Mouse (Mus musculus) ovary, postnatal 36 days (tissue): ENCODE data around the gene Prss50.

Experiments
- DNase-seq: peaks from one replicate; pipeline ENCODE4 v3.0.0; 2022; ENCODE audit warnings: low spot score, mixed read lengths

Gene Prss50

GRCm38 (mm10) chr9:110874660-110875191, 17.0 kb downstream of the Prss50 start:
- no peak for DNase-seq

GRCm38 (mm10) chr9:110875288-110875695, 17.5 kb downstream of the Prss50 start:
- DNase-seq, result no peak

GRCm38 (mm10) chr9:110877353-110877752, 19.6 kb downstream of the Prss50 start:
- no peak for DNase-seq

- peak; percentile 53 for DNase-seq
Observed at GRCm38 (mm10) chr9:110877888-110878287, 20.1 kb downstream of the Prss50 start.

GRCm38 (mm10) chr9:110879191-110879920, 21.6 kb downstream of the Prss50 start, which contains the start of gene Als2cl:
Gene Als2cl, plus strand, starts transcription at chr9:110879870.
- peak; percentile 59 for DNase-seq

- DNase-seq, result peak; percentile 85
Observed at GRCm38 (mm10) chr9:110879998-110880561, 22.3 kb downstream of the Prss50 start, which contains the start of gene Tmie. Gene Tmie, minus strand, starts transcription at chr9:110880113.

GRCm38 (mm10) chr9:110880772-110881171, 23.0 kb downstream of the Prss50 start:
- DNase-seq, result no peak

- no peak for DNase-seq
Observed at GRCm38 (mm10) chr9:110881953-110882352, 24.2 kb downstream of the Prss50 start.

- DNase-seq, result no peak
Observed at GRCm38 (mm10) chr9:110887388-110888303, 29.9 kb downstream of the Prss50 start.

- no peak for DNase-seq
Observed at GRCm38 (mm10) chr9:110888935-110889334, 31.2 kb downstream of the Prss50 start.

GRCm38 (mm10) chr9:110890026-110890783, 32.4 kb downstream of the Prss50 start:
- DNase-seq, result no peak

GRCm38 (mm10) chr9:110891077-110891828, 33.5 kb downstream of the Prss50 start:
- DNase-seq, result no peak

GRCm38 (mm10) chr9:110892552-110892951, 34.8 kb downstream of the Prss50 start:
- no peak for DNase-seq

GRCm38 (mm10) chr9:110893429-110893828, 35.7 kb downstream of the Prss50 start:
- DNase-seq, result no peak

- no peak for DNase-seq
Observed at GRCm38 (mm10) chr9:110895507-110895906, 37.7 kb downstream of the Prss50 start.

GRCm38 (mm10) chr9:110895994-110896393, 38.2 kb downstream of the Prss50 start:
- DNase-seq, result no peak

- no peak for DNase-seq
Observed at GRCm38 (mm10) chr9:110896595-110896994, 38.8 kb downstream of the Prss50 start.

- no peak for DNase-seq
Observed at GRCm38 (mm10) chr9:110899451-110900008, 41.8 kb downstream of the Prss50 start.

GRCm38 (mm10) chr9:110901204-110901603, 43.4 kb downstream of the Prss50 start:
- DNase-seq, result no peak

- no peak for DNase-seq
Observed at GRCm38 (mm10) chr9:110902271-110902670, 44.5 kb downstream of the Prss50 start.
